Mouse (Mus musculus) gonadal fat pad, adult 2 months (tissue): ENCODE results near the gene Ttll13. TPM values are rescaled to one million over a fixed set of nuclear protein-coding genes. Genes with fewer than 3 reads are reported as not detected.

ENCODE experiments used
- polyA plus RNA-seq: library from polyadenylated mRNA; depleted of rRNA; stranded (reverse); fragments of >200 nt; gene quantifications from 2 replicates; pipeline ENCODE4 v1.2.3, GENCODE M21; 2012; rRNA removed

Ttll13 gene
- polyA plus RNA-seq, 1 experiment, result 3.3 TPM

Other genes with a start within 250 kb of the Ttll13 start
- gene Zfp710, start 221.6 kb upstream of the Ttll13 start, polyA plus RNA-seq, result 25.4 and 27.7 TPM in 2 replicates
- 200 and 210 TPM in 2 replicates for gene Idh2, start 131.0 kb upstream of the Ttll13 start, polyA plus RNA-seq
- 19.2 and 26.8 TPM in 2 replicates for gene Sema4b, start 59.5 kb upstream of the Ttll13 start, polyA plus RNA-seq
- gene Cib1, start 13.6 kb upstream of the Ttll13 start, polyA plus RNA-seq, result 156 and 223 TPM in 2 replicates
- gene Gdpgp1, start 13.5 kb upstream of the Ttll13 start, polyA plus RNA-seq, result 2.3 and 2.4 TPM in 2 replicates
- gene Ngrn, start 14.8 kb downstream of the Ttll13 start, polyA plus RNA-seq, result 23.5 and 24.4 TPM in 2 replicates
- gene Vps33b, start 23.3 kb downstream of the Ttll13 start, polyA plus RNA-seq, result 11.5 and 14.2 TPM in 2 replicates
- gene Prc1, start 48.1 kb downstream of the Ttll13 start, polyA plus RNA-seq, result 4.6 and 5.2 TPM in 2 replicates
- gene Rccd1, start 78.1 kb downstream of the Ttll13 start, polyA plus RNA-seq, result 14.6 and 18.0 TPM in 2 replicates
- gene Unc45a, start 94.6 kb downstream of the Ttll13 start, polyA plus RNA-seq, result 51.7 and 62.1 TPM in 2 replicates
- gene Hddc3, start 96.7 kb downstream of the Ttll13 start, polyA plus RNA-seq, result 40.5 and 41.8 TPM in 2 replicates
- 77.8 and 113 TPM in 2 replicates for gene Man2a2, start 125.0 kb downstream of the Ttll13 start, polyA plus RNA-seq
- gene Fes, start 141.6 kb downstream of the Ttll13 start, polyA plus RNA-seq, result 20.1 and 23.9 TPM in 2 replicates
- 70.2 and 85.9 TPM in 2 replicates for gene Furin, start 159.1 kb downstream of the Ttll13 start, polyA plus RNA-seq